Mouse (Mus musculus) intestine, embryonic 16.5 days (tissue): ENCODE data around the gene Coro2b. TPM values are rescaled to one million over a fixed set of nuclear protein-coding genes. Genes with fewer than 3 reads are reported as not detected.
A peak's percentile ranks its signal among the peaks of the same experiment; 100 is the strongest.

Experiments used
- ATAC-seq: fragments of 200-750 bp; cut with Nextera tagmentation; 2 replicates; pipeline ENCODE4 v1.8.0; 2017; ENCODE audit warnings: moderate TSS enrichment, moderate library complexity
- H3K27ac ChIP-seq: fragments of 300-500 bp; sonication (generic); 2 replicates; pipeline ENCODE4 v1.5.1; 2014; ENCODE audit warnings: mild to moderate bottlenecking, low read length
- H3K27me3 ChIP-seq: fragments of 300-500 bp; sonication (generic); replicated peaks from 2 replicates; pipeline ENCODE4 v1.6.1; 2014; ENCODE audit warnings: low read length, control low read depth, mixed read lengths; ENCODE audit not compliant: control insufficient read depth, insufficient read depth
- H3K36me3 ChIP-seq: fragments of 300-500 bp; sonication (generic); 2 replicates; pipeline ENCODE4 v1.6.1; 2014; ENCODE audit warnings: low read length, control low read depth; ENCODE audit not compliant: control insufficient read depth, insufficient read depth
- H3K4me1 ChIP-seq: fragments of 300-500 bp; sonication (generic); 2 replicates; pipeline ENCODE4 v1.6.1; 2014; ENCODE audit warnings: low read length, control low read depth, mixed read lengths; ENCODE audit not compliant: control insufficient read depth, insufficient read depth
- H3K4me2 ChIP-seq: fragments of 300-500 bp; sonication (generic); 2 replicates; pipeline ENCODE4 v1.6.1; 2014; ENCODE audit warnings: low read depth, low read length, control low read depth
- H3K4me3 ChIP-seq: fragments of 300-500 bp; sonication (generic); 2 replicates; pipeline ENCODE4 v1.5.1; 2014; ENCODE audit warnings: mild to moderate bottlenecking, low read length
- H3K9ac ChIP-seq: fragments of 300-500 bp; sonication (generic); 2 replicates; pipeline ENCODE4 v1.6.1; 2014; ENCODE audit warnings: low read depth, low read length
- H3K9me3 ChIP-seq: fragments of 300-500 bp; sonication (generic); 2 replicates; pipeline ENCODE4 v1.6.1; 2016; ENCODE audit warnings: low read length, control low read depth; ENCODE audit not compliant: control insufficient read depth
- WGBS: fragments of 180-500 bp; shearing (Covaris S2); extraction: QIAGEN DNeasy Blood & Tissue Kit; methylation state at CpG from one replicate; pipeline ENCODE4 v1.1.7; 2014; 5-methylcytosine and 5-hydroxymethylcytosine counted together
- polyA plus RNA-seq: library from polyadenylated mRNA; unstranded; fragments of >200 nt; fragmentation: Nextera tagmentation; extraction: Ambion mirVana; gene quantifications from 2 replicates; pipeline ENCODE4 v1.2.1, GENCODE M21; 2015

The Coro2b gene
- polyA plus RNA-seq, 1 experiment from 2014 or later: 8.2 TPM

DNA sequence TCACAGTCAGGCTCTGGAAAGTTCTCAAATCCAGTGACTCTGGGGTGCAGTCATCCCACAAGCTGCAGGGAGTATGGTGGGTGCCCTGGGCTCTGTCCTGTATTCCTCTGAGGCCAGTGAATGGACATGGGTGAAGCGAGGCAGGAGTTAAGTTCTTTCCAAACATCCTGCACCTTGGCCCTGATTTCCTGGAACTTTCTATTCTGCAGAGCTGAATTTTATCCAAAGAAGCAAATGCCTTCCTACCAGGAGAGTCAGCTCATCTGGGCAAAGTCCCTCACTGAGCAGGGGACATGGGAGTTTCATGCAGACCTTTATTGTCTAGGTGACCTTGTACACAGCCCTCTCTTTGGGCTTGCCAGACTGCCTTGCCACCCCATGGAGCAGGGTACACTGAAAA lies 75.1 kb downstream of the Coro2b start:
- Histone ChIP-seq H3K27me3 (no peaks in the 10 kb centered on the region), H3K9ac (no peak overlapping the region), H3K4me3 (no peak overlapping the region), H3K4me1 (no peaks in the 10 kb centered on the region), H3K27ac (no peak overlapping the region), H3K9me3 (no peaks in the 10 kb centered on the region), H3K4me2 (no peak overlapping the region), H3K36me3 (no peaks in the 10 kb centered on the region)
- no peak for ATAC-seq
- 74% methylated on average over 1 of the region's 1 CpGs for WGBS

GRCm38 (mm10) chr9:62461095-62461494 lies 75.7 kb downstream of the Coro2b start:
- Histone ChIP-seq H3K4me1 (peaks cover under 1% of the 10 kb centered on the region; the same call in 1 of the 2 replicates), H3K9ac (no peak overlapping the region), H3K9me3 (no peaks in the 10 kb centered on the region), H3K36me3 (no peaks in the 10 kb centered on the region), H3K27ac (no peak overlapping the region), H3K4me2 (no peak overlapping the region), H3K27me3 (no peaks in the 10 kb centered on the region), H3K4me3 (no peak overlapping the region)
- 83% methylated on average over 8 of the region's 8 CpGs for WGBS
- no peak for ATAC-seq

DNA sequence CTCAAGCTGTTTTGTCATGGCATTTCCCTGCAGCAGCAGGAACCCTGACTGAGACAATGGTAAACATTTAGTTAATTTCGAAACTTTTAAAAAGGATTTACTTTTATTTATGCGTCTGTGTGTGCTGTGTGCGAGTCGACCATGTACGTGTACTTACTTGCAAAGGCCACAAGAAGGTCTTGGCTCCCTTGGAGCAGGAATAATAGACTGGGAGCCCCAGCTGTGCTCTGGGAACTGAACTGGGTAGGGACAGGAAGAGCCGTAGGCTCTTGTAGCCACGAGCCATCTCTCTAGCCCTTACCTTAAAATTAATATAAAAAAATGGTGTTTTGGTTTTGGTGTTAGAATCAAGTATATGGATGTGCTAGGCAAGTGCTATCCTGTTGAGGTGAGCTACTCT lies 76.8 kb downstream of the Coro2b start:
- 78% methylated on average over 7 of the region's 7 CpGs for WGBS
- Histone ChIP-seq H3K4me3 (no peak overlapping the region), H3K4me2 (no peak overlapping the region), H3K27ac (no peak overlapping the region), H3K27me3 (no peaks in the 10 kb centered on the region), H3K4me1 (peaks cover 11% of the 10 kb centered on the region), H3K9ac (no peak overlapping the region), H3K9me3 (no peaks in the 10 kb centered on the region), H3K36me3 (no peaks in the 10 kb centered on the region)
- no peak for ATAC-seq

GRCm38 (mm10) chr9:62458457-62458856 lies 78.4 kb downstream of the Coro2b start:
- Histone ChIP-seq H3K9ac (no peak overlapping the region), H3K4me2 (no peak overlapping the region), H3K4me3 (no peak overlapping the region), H3K36me3 (no peaks in the 10 kb centered on the region), H3K4me1 (peaks cover 12% of the 10 kb centered on the region), H3K27ac (no peak overlapping the region), H3K27me3 (no peaks in the 10 kb centered on the region), H3K9me3 (no peaks in the 10 kb centered on the region)
- 87% methylated on average over 3 of the region's 3 CpGs for WGBS
- no peak for ATAC-seq

DNA sequence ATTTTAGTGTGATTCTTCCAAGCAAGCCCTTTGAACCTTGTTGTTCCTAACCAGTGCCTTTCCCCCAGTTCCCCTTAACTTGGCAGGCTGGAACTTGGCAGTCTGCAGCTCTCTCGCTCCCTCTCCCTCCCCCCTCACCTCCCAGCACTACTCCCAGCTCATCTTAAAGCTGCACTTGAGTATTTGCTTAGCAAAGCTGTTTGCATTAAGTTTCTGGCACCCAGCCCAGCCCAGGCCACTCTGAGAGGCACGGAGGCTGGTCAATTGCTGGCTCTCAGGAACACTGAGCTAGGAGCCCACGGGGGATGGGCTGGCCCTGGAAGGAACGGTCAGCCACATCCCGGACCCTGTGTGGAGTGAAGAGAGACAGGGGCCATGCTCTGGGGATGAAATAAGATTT lies 80.8 kb downstream of the Coro2b start:
- Histone ChIP-seq H3K9ac (no peak overlapping the region), H3K27ac (peak overlapping the region; percentile 42), H3K27me3 (no peaks in the 10 kb centered on the region), H3K36me3 (no peaks in the 10 kb centered on the region), H3K4me3 (no peak overlapping the region), H3K4me2 (no peak overlapping the region), H3K4me1 (peaks cover 19% of the 10 kb centered on the region), H3K9me3 (no peaks in the 10 kb centered on the region)
- WGBS: 8% methylated on average over 5 of the region's 5 CpGs
- ATAC-seq: peak; percentile 81

DNA sequence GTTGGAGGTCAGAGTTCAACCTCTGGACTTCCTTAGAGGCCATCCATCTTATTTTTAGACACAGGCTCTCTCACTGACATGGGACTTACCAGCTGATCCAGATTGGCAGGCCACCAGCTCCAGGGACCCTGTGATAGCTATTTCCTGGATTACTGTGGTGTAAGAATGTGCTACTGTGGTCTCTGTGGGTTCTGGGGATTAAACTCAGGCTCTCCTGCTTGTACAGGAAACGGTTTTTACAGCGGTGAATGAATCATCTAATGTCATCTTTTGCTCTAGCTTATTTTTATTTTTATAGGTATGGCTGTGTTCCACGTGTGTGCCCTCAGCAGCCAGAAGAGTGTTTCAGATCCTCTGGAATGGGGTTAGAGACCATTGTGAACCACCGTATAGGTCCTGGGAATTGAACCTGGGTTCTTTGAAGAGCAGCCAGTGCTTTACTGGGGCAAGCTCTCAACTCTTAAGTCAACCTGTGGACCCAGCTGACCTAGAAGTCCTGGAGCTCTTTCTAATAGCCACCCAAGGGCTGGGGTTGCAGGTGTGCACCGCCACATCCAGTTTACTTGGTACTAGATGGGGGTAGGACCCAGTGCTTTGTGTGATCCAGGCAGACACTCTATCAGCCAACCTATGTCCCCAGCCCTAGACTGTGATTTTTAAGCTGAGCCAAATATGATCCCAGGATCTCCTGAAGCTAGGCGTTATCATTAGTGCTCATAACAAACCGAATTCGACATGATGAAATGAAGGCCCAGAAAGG lies 81.5 kb downstream of the Coro2b start:
- ATAC-seq: peak; percentile 15; the same call in 1 of the 2 replicates
- H3K4me2 ChIP-seq: no peak overlapping the region
- no peaks in the 10 kb centered on the region for H3K9me3 ChIP-seq
- no peaks in the 10 kb centered on the region for H3K27me3 ChIP-seq
- peak overlapping the region; percentile 42 for H3K27ac ChIP-seq
- WGBS: 58% methylated on average over 8 of the region's 8 CpGs
- peaks cover 21% of the 10 kb centered on the region for H3K4me1 ChIP-seq
- no peaks in the 10 kb centered on the region for H3K36me3 ChIP-seq
- no peak overlapping the region for H3K9ac ChIP-seq
- no peak overlapping the region for H3K4me3 ChIP-seq

GRCm38 (mm10) chr9:62452373-62452993 lies 84.4 kb downstream of the Coro2b start:
- Histone ChIP-seq H3K36me3 (no peaks in the 10 kb centered on the region), H3K4me3 (no peak overlapping the region), H3K27ac (no peak overlapping the region), H3K4me1 (peaks cover 21% of the 10 kb centered on the region), H3K27me3 (no peaks in the 10 kb centered on the region), H3K9ac (no peak overlapping the region), H3K4me2 (no peak overlapping the region), H3K9me3 (no peaks in the 10 kb centered on the region)
- no peak for ATAC-seq
- 95% methylated on average over 8 of the region's 8 CpGs for WGBS

GRCm38 (mm10) chr9:62451585-62452372 lies 85.1 kb downstream of the Coro2b start:
- no peaks in the 10 kb centered on the region for H3K27me3 ChIP-seq
- ATAC-seq: no peak
- 66% methylated on average over 8 of the region's 8 CpGs for WGBS
- H3K36me3 ChIP-seq: no peaks in the 10 kb centered on the region
- no peak overlapping the region for H3K4me3 ChIP-seq
- no peak overlapping the region for H3K27ac ChIP-seq
- H3K9ac ChIP-seq: no peak overlapping the region
- H3K9me3 ChIP-seq: no peaks in the 10 kb centered on the region
- H3K4me2 ChIP-seq: no peak overlapping the region
- peaks cover 21% of the 10 kb centered on the region for H3K4me1 ChIP-seq

GRCm38 (mm10) chr9:62450862-62451261 lies 86.0 kb downstream of the Coro2b start:
- H3K9me3 ChIP-seq: no peaks in the 10 kb centered on the region
- H3K9ac ChIP-seq: no peak overlapping the region
- H3K36me3 ChIP-seq: no peaks in the 10 kb centered on the region
- no peak overlapping the region for H3K4me2 ChIP-seq
- ATAC-seq: peak; percentile 38; the same call in 1 of the 2 replicates
- no peak overlapping the region for H3K27ac ChIP-seq
- H3K4me1 ChIP-seq: peaks cover 18% of the 10 kb centered on the region
- WGBS: 80% methylated on average over 7 of the region's 7 CpGs
- no peak overlapping the region for H3K4me3 ChIP-seq
- no peaks in the 10 kb centered on the region for H3K27me3 ChIP-seq
